Mouse (Mus musculus) E14TG2a.4 (cell line): ENCODE data around the gene Lbp.

Experiments used
- CTCF ChIP-seq: conservative IDR thresholded peaks from 2 replicates; pipeline ENCODE4 v1.5.1; 2014; ENCODE audit warnings: low read length
- NANOG ChIP-seq: IDR thresholded peaks from 2 replicates; pipeline ENCODE4 v1.6.1; 2014; ENCODE audit warnings: borderline replicate concordance, low read length, mixed read lengths
- POU5F1 ChIP-seq: IDR thresholded peaks from 2 replicates; pipeline ENCODE4 v1.6.1; 2014; ENCODE audit warnings: low read length, borderline replicate concordance

DNA sequence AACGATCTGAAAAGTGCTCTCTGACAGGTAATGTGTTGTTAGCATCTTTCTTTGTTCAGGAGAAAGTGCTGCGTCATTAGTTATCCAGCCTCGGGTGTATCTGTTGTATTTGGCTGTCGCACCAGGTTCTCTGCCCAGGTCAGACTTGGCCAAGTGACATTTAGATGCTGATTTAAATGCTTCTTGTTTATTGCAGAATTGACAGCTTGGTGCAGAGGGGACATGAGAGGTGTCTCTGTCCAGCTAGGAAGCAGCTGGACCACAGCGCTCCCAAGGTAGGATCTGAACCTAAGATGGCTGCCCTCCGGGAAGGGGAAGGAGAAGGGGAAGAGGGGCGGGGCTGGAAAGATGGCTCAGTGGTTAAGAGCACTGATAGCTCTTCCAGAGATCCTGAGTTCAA, 70.5 kb downstream of the Lbp start:
- TF ChIP-seq CTCF = no peak
- TF ChIP-seq NANOG = no peak
- TF ChIP-seq POU5F1 = no peak
